16 mouse cellular contexts compared by ENCODE assay signal in genomic region chr14:20447209-20447608, GRCm38 (mm10). TPM values are rescaled to one million over a fixed set of nuclear protein-coding genes. Genes with fewer than 3 reads are reported as not detected.
DNase-seq lines count a peak whose midpoint lies in the region; ATAC-seq lines count a peak whose summit lies in the region.
"Had no signal": no experiment of that assay in that cellular context is flagged by ENCODE, and none has a peak within 500 bp of the region (broad histone marks: within the 10 kb centered on the region; RNA-seq: fewer than 3 reads in every experiment).

No protein-coding gene starts in this region.

- no peaks in the 10 kb centered on the region for H3K27me3 ChIP-seq in kidney, embryonic 14.5 days (ENCODE audit: control insufficient read depth, insufficient read depth, low read length)
- H3K27me3 ChIP-seq: embryonic facial prominence, embryonic 15.5 days; hindbrain, embryonic 13.5 days; limb, embryonic 13.5 days had no signal

- no peaks in the 10 kb centered on the region for H3K4me1 ChIP-seq in kidney, embryonic 14.5 days (ENCODE audit: control insufficient read depth, insufficient read depth, low read length)
- H3K4me1 ChIP-seq: embryonic facial prominence, embryonic 15.5 days had no signal

- no peak overlapping the region for H3K4me3 ChIP-seq in kidney, embryonic 14.5 days (ENCODE audit: low read length)
- H3K4me3 ChIP-seq: embryonic facial prominence, embryonic 15.5 days; hindbrain, embryonic 13.5 days; limb, embryonic 13.5 days had no signal

- no peak for ATAC-seq in kidney, embryonic 14.5 days (ENCODE audit: low FRiP score, low TSS enrichment)

- H3K9me3 ChIP-seq in kidney, embryonic 14.5 days (ENCODE audit: control insufficient read depth, low read length), result no peaks in the 10 kb centered on the region
- H3K9me3 ChIP-seq: embryonic facial prominence, embryonic 15.5 days; G1E; hindbrain, embryonic 13.5 days; limb, embryonic 13.5 days had no signal

- H3K36me3 ChIP-seq in kidney, embryonic 14.5 days (ENCODE audit: control insufficient read depth, insufficient read depth, low read length), result no peaks in the 10 kb centered on the region
- H3K36me3 ChIP-seq: embryonic facial prominence, embryonic 15.5 days; G1E; hindbrain, embryonic 13.5 days; limb, embryonic 13.5 days had no signal

- H3K4me2 ChIP-seq in kidney, embryonic 14.5 days (replicated peaks; ENCODE audit: low read depth, low read length), result no peak overlapping the region
- H3K4me2 ChIP-seq: embryonic facial prominence, embryonic 15.5 days; heart, embryonic 11.5 days; hindbrain, embryonic 13.5 days; limb, embryonic 13.5 days had no signal

- H3K27ac ChIP-seq in kidney, embryonic 14.5 days (ENCODE audit: low read depth, low read length), result no peak overlapping the region
- H3K27ac ChIP-seq: embryonic facial prominence, embryonic 15.5 days; hindbrain, embryonic 13.5 days; limb, embryonic 13.5 days; macrophage had no signal

- 64% methylated on average over 12 of the region's 12 CpGs for WGBS in kidney, embryonic 14.5 days

- intact Hi-C loops in left cerebral cortex, postnatal 14 days (cut with DNase I), result no loop called here

- no peak overlapping the region for H3K9ac ChIP-seq in kidney, embryonic 14.5 days (ENCODE audit: low read depth, low read length)
- H3K9ac ChIP-seq: embryonic facial prominence, embryonic 15.5 days; hindbrain, embryonic 13.5 days; limb, embryonic 13.5 days had no signal

- DNase-seq in adrenal gland, adult (ENCODE audit: inconsistent age in 2 of 2, low spot score in 1 of 2), result peak; percentile 15 to 41
- no peak for DNase-seq in adrenal gland, adult 18-20 months (ENCODE audit: low spot score in 2 of 2)
- peak; percentile 6 to 14 for DNase-seq in kidney, adult 8-10 months
- peak; percentile 24 for DNase-seq in 3134 (ENCODE audit: extremely low read depth, insufficient read length, low spot score)
- DNase-seq in left cerebral cortex, postnatal 14 days (ENCODE audit: low spot score in 2 of 2), result peak; percentile 18 to 48
- DNase-seq in spleen, adult 18-20 months, result no peak
- DNase-seq in urinary bladder, postnatal 10 days (ENCODE audit: low spot score), result no peak
- DNase-seq: adrenal gland, postnatal 25 days; cerebellum, adult 9-11 months had no signal

RNA-seq across cellular contexts. Expression of gene Cfap70, which starts 4.8 kb away (rescaled TPM):
- 1 to 10 TPM in 1 of 2 experiments, under 1 TPM in 1; 0.96 to 1.1 TPM for total RNA-seq in adrenal gland, adult 18-20 months (2021)
- 0.39 and 0.72 TPM in 2 replicates for polyA plus RNA-seq in kidney, embryonic 14.5 days (2014; fragmentation: Nextera tagmentation; extraction: Ambion mirVana)
- 1 to 10 TPM; 2.0 to 3.1 TPM for total RNA-seq in left cerebral cortex, postnatal 14 days (2021)
- total RNA-seq: G1E had no signal
- polyA plus RNA-seq: G1E; heart, embryonic 11.5 days; macrophage had no signal

RNA-seq across cellular contexts. Expression of gene Anxa7, which starts 32.7 kb away (rescaled TPM):
- 100 to 1,000 TPM; 101 to 116 TPM for total RNA-seq in adrenal gland, adult 18-20 months (2021)
- polyA plus RNA-seq in kidney, embryonic 14.5 days (2014; fragmentation: Nextera tagmentation; extraction: Ambion mirVana), result 29.4 and 33.7 TPM in 2 replicates
- 10 to 100 TPM; 49.4 to 49.8 TPM for total RNA-seq in left cerebral cortex, postnatal 14 days (2021)

RNA-seq across cellular contexts. Expression of gene Mss51, which starts 49.5 kb away (rescaled TPM):
- under 1 TPM; 0.60 to 0.70 TPM for total RNA-seq in adrenal gland, adult 18-20 months (2021)
- polyA plus RNA-seq in kidney, embryonic 14.5 days (2014; fragmentation: Nextera tagmentation; extraction: Ambion mirVana), result 1.0 and 2.0 TPM in 2 replicates
- 1 to 10 TPM in 1 of 2 experiments, under 1 TPM in 1; 0.59 to 1.0 TPM for total RNA-seq in left cerebral cortex, postnatal 14 days (2021)
- polyA plus RNA-seq: macrophage had no signal

RNA-seq across cellular contexts. Expression of gene Mrps16, which starts 53.8 kb away (rescaled TPM):
- 10 to 100 TPM; 61.3 to 67.1 TPM for total RNA-seq in adrenal gland, adult 18-20 months (2021)
- polyA plus RNA-seq in kidney, embryonic 14.5 days (2014; fragmentation: Nextera tagmentation; extraction: Ambion mirVana), result 96.3 and 110 TPM in 2 replicates
- 10 to 100 TPM; 38.3 to 40.1 TPM for total RNA-seq in left cerebral cortex, postnatal 14 days (2021)

RNA-seq across cellular contexts. Expression of gene Dnajc9, which starts 58.5 kb away (rescaled TPM):
- 10 to 100 TPM; 28.3 to 33.5 TPM for total RNA-seq in adrenal gland, adult 18-20 months (2021)
- 137 and 153 TPM in 2 replicates for polyA plus RNA-seq in kidney, embryonic 14.5 days (2014; fragmentation: Nextera tagmentation; extraction: Ambion mirVana)
- 10 to 100 TPM; 18.0 to 22.7 TPM for total RNA-seq in left cerebral cortex, postnatal 14 days (2021)

Comparison
In these comparisons a context has a peak if more than half of its experiments do, and no peak if none do; other contexts are left out.
1. DNase-seq: peak in adrenal gland, adult (2 of 2), kidney, adult 8-10 months (2 of 2), 3134 (single experiment) and left cerebral cortex, postnatal 14 days (2 of 2); none in adrenal gland, adult 18-20 months (0 of 2), spleen, adult 18-20 months (0 of 2) and urinary bladder, postnatal 10 days (single experiment).